Mouse (Mus musculus) A20 (cell line): ENCODE data around the gene 9930021J03Rik.

Experiments
- DNase-seq: peaks from one replicate; pipeline ENCODE4 v3.0.0-alpha.2; 2011; ENCODE audit warnings: low read depth, low spot score

Gene 9930021J03Rik

GRCm38 (mm10) chr19:29810022-29810421, 4.2 kb upstream of the 9930021J03Rik start:
- DNase-seq = no peak

- DNase-seq = peak; percentile 90
These were observed 480 bp downstream of the 9930021J03Rik start for GRCm38 (mm10) chr19:29805101-29805916.

DNA sequence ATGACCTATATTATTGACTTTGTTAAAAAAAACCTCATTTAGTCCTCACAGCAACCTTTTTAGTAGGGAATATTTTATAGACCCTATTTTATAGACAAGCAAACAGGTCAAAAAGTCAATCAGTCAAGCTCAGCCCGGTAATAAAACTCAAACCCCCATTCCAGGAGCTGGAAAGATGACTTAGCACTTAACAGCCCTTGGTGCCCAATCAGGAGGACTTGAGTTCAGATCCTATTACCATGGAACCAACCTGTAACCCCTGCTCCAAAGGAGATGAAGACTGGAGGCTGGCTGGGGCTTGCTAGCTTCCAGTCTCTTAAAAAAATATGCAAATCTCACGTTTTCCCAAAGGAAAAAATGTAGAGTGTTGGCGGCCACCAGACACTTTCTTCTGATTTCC, 1.8 kb downstream of the 9930021J03Rik start:
- no peak for DNase-seq

- DNase-seq = no peak
These were observed 8.4 kb downstream of the 9930021J03Rik start for GRCm38 (mm10) chr19:29797371-29797770.

- DNase-seq = no peak
These were observed 17.8 kb downstream of the 9930021J03Rik start for GRCm38 (mm10) chr19:29787997-29788396.

DNA sequence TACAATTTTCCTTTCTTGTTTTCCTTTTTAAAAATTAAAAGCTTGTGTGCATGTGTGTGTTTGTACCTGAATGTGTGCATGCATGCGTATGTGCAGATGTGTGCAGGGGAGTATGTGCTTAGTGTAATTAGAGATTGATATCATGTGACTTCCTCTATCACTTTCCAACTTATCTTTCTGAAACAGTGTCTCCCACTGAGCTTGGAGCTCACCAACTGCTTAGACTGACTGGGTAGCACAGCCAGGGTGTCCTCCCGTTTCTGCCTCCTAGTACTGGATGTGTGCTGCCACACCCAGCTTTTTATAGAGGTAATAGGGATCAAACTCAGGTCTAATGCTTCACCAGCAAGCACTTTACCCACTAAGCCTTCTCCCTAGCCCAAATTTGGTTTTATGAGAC, 22.9 kb downstream of the 9930021J03Rik start:
- no peak for DNase-seq

DNA sequence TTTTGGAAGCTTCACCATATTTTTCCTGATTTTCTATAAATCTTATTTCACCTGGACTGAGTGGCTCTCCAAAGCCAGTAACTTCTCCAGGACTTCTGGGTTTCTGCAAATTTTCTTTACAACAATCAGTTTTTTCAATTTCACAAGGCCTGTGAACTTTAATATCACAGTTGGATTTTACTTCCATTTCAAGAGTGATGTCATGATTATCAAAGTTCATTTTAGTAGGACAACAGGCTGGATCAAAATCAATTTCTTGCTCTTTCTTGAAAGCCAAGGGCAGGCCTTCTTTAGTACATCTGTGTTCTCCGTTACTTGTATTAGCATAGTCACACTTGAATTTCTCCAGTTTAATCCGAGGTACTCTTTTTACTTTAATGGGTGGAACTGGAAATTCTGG, 51.9 kb downstream of the 9930021J03Rik start:
- DNase-seq = no peak

- DNase-seq = no peak
These were observed 54.8 kb downstream of the 9930021J03Rik start for GRCm38 (mm10) chr19:29750994-29751393.

GRCm38 (mm10) chr19:29743531-29743930, 62.3 kb downstream of the 9930021J03Rik start:
- DNase-seq = no peak

DNA sequence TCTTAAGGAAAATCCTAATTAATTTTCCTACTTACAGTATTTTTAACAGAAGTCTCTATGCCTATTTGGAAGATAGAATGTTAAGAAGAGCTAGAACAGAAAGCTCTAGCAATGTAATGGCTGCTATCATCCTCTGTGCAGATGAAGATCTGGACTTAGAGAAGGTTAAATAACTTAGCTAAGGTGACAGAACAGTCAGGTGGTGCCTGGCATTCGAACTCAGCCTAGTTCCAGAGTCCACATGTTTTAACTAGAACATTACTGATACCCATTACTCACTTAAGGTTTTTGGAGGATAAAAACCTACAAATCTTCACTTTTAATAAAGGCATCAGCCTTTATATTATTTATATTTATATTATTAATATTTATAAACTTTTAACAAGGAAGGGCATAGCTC, 65.1 kb downstream of the 9930021J03Rik start:
- DNase-seq = no peak

- DNase-seq = peak; percentile 24
These were observed 66.2 kb downstream of the 9930021J03Rik start for GRCm38 (mm10) chr19:29739608-29740007.

DNA sequence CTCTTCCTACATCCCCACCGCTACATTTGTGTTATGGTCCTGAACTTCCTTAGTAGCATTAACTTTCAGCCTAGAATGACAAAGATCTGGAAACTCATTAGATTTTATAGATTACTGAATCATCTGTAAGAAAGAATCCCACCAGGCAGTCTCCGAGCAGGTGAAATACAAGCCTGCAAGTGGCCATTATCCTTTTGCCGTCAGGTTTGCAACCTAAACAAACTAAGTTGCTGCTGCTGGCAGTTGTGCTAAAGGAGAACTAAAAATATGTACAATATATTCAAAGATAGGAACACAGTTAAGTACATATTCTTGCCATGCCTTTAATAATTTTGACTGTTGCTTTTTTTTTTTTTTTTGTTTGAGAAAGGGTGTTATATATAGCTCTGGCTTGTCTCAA, 70.4 kb downstream of the 9930021J03Rik start:
- DNase-seq = peak; percentile 24

DNA sequence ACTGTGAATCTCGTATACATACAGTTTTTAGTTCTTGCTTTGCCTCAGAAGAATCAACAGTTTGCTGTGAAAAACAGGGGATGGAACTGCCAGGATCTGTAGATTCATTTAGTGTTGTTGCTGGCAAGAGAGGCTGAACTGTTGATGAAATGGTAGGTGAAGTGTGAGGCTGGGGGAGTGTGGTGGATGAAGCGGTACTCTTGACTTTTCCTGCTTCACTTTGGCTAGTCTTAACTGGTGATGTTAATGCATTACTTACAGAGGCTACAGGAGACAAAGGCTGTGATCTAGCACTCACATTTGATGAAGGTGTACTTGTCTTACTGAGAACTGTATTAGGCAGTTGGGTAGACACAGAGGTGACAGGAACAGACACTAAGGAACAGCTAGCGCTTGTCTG, 87.3 kb downstream of the 9930021J03Rik start:
- no peak for DNase-seq

GRCm38 (mm10) chr19:29717854-29718253, 87.9 kb downstream of the 9930021J03Rik start:
- no peak for DNase-seq

DNA sequence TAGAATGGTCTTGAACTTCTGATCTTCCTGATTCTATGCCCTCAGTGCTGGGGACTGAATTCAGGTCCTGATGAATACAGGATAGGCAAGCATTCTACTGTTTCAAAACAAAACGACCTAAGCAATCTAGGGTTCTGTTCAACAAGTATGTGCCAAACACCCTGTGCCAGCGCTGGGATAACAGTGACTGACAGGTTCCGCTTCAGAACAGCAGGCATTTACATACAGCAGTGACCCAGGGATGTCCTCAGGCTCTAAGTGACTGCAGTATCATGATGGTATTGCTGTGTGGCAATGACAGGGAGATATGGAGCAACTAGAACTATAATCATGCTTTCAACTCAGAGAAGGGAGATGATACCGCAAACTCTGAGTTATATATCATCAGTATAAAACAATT, 92.3 kb downstream of the 9930021J03Rik start:
- no peak for DNase-seq

GRCm38 (mm10) chr19:29709461-29709860, 96.3 kb downstream of the 9930021J03Rik start:
- peak; percentile 37 for DNase-seq

DNA sequence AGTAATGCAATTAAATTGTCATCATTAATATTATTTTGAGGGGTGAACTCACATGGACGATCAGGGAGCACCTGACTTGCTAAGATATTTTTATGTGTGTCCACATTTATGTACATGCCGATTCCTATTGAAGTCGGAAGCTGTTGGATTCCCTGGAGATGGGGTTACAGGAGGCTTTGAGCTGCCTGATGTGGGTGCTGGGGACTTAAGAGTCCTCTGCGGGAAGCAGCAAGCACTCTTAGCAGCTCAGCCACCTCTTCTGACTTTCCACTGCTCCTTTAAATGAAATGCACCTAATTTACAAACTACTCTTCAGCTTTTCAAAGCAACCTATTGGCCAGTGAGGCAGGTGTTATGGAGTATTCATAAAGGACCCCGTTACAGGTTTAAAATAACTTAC, 97.3 kb downstream of the 9930021J03Rik start:
- peak; percentile 58 for DNase-seq

GRCm38 (mm10) chr19:29708003-29708402, 97.8 kb downstream of the 9930021J03Rik start:
- DNase-seq = peak; percentile 76

DNA sequence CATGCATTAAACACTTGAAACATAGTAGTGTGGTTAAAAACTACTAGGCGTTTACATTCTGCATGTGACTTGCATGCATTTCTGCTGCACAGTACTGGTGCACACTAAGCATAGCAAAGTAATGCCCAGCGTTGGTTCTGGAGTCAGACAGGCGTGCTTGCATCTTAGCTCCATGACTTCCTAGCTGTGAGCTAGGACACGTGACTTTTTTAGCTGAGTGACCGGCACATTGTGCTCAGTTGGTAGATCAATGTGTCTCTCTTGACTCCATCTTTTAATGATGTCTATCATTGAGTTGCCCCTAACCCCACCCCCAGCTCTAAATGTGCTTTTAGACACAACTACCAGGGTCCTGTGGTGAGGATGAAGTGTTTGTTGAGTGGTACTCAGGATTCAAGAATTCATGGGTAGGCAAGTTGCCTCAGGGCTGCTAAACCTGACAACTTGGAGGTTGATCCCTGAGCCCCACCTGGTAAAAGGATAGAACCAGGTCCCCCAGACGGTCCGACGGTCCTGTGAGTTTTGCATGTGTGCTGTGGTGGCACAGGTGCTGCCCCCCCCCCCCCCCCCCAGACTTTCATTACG, 98.4 kb downstream of the 9930021J03Rik start:
- no peak for DNase-seq

DNA sequence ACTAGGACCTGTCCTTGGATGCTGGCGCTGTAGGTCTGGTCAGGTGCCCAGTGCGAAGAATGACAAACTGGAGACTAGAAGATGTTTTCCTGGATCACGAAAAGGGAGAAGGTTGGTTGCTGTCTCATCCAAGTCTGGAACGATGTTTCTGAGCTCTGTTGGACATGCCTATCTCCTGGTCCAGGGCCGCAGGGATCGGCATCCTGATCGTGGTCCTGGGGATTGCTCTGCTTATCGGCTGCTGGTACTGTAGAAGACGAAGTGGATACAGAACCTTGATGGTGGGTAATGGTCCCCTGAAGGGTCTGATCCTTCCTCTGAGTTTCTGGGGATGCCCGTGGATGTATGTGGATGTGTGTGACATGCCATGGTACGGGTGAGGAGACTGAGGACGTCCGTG, 101.4 kb downstream of the 9930021J03Rik start:
- DNase-seq = no peak

GRCm38 (mm10) chr19:29701707-29702106, 104.1 kb downstream of the 9930021J03Rik start:
- DNase-seq = no peak

DNA sequence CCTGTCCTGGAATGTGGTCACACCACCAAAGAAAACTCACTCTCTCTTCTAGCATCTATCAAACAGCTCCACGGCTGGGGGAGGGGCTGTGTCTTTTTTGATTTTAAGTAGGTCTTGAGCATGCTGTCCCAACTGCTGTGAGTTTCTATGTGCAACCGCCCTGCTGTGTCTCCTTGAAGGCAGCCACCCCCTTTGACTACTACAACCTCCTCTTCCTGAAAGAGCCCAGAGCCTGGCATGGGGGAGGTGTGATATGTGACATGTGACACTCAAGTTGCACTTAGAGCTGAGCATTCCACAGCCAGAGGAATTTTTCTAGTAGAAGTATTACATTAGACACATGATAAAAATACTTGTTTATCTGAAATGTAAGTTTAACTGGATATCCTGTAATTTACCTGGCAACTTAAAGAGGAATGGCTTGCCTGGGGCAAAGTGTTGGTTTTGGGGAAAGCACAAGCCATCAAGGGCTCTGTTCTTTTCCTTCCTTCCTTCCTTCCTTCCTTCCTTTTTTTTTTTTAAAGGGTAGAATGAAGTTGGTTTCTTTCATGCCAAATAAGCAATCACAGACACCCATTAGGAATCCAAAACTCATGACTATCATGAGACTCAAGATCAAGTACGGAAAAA, 108.4 kb downstream of the 9930021J03Rik start, which contains the start of gene Mlana:
TSS of gene Mlana (plus strand) at position 580 of the 630 bp plus-strand sequence.
- no peak for DNase-seq

DNA sequence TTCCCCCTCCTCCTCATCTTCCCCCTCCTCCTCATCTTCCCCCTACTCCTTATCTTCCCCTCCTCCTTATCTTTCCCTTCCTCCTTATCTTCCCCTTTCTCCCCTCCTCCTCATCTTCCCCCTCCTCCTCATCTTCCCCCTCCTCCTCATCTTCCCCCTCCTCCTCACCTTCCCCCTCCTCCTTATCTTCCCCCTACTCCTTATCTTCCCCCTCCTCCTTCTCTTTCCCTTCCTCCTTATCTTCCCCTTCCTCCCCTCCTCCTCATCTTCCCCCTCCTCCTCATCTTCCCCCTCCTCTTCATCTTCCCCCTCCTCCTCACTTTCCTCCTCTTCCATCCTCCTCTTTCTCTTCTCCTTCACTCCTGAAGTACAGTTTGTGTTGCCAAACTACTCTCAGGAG, 108.9 kb downstream of the 9930021J03Rik start:
- DNase-seq = no peak
